9 mouse cellular contexts compared by ENCODE assay signal in genomic region chr9:7897502-7897901, GRCm38 (mm10). TPM values are rescaled to one million over a fixed set of nuclear protein-coding genes. Genes with fewer than 3 reads are reported as not detected.
A peak's percentile ranks its signal among the peaks of the same experiment; 100 is the strongest.
DNase-seq lines count a peak whose midpoint lies in the region; ATAC-seq and TF ChIP-seq lines count a peak whose summit lies in the region.
"Had no signal": no experiment of that assay in that cellular context is flagged by ENCODE, and none has a peak within 500 bp of the region (broad histone marks: within the 10 kb centered on the region; RNA-seq: fewer than 3 reads in every experiment).

No protein-coding gene starts in this region.

- no peaks in the 10 kb centered on the region for H3K36me3 ChIP-seq in intestine, embryonic 14.5 days (ENCODE audit: control insufficient read depth, insufficient read depth, low read length)

- H3K27me3 ChIP-seq in intestine, embryonic 14.5 days (replicated peaks; ENCODE audit: control insufficient read depth, insufficient read depth, low read length) = no peaks in the 10 kb centered on the region

- H3K9me3 ChIP-seq in intestine, embryonic 14.5 days (ENCODE audit: control insufficient read depth, low read length) = no peaks in the 10 kb centered on the region

- H3K27ac ChIP-seq in intestine, embryonic 14.5 days (ENCODE audit: low read depth) = no peak overlapping the region
- no peak overlapping the region for H3K27ac ChIP-seq in left cerebral cortex, adult 2 months
- H3K27ac ChIP-seq: macrophage had no signal

- peak; percentile 90 for TF ChIP-seq CTCF in left cerebral cortex, adult 2 months (IDR thresholded peaks at IDR 0.05)

- peaks cover 3% of the 10 kb centered on the region for H3K4me1 ChIP-seq in intestine, embryonic 14.5 days (replicated peaks; ENCODE audit: control insufficient read depth, insufficient read depth, low read length)

- H3K4me3 ChIP-seq in intestine, embryonic 14.5 days (ENCODE audit: low read depth, low read length) = no peak overlapping the region
- no peak overlapping the region for H3K4me3 ChIP-seq in left cerebral cortex, adult 2 months

- ATAC-seq in intestine, embryonic 14.5 days (replicated peaks; ENCODE audit: low FRiP score, low TSS enrichment, low read depth) = peak; percentile 70; the same call in 1 of the 2 replicates
- peak; percentile 99 for ATAC-seq in megakaryocyte, adult 5-6 weeks (ENCODE audit: poor library complexity, severe bottlenecking)

- intact Hi-C loops in left cerebral cortex, adult 2 months (cut with DNase I) = loop anchor here (1.0 to 5.0 kb wide), 2 partner anchors 183 to 295 kb away; no protein-coding TSS in a partner anchor

- no peak overlapping the region for H3K4me2 ChIP-seq in intestine, embryonic 14.5 days (ENCODE audit: low read length)

- H3K9ac ChIP-seq in intestine, embryonic 14.5 days (ENCODE audit: low read length) = no peak overlapping the region

- WGBS in intestine, embryonic 14.5 days = 3% methylated on average over 3 of the region's 3 CpGs

- peak; percentile 79 for DNase-seq in T-cell, adult 2 months (ENCODE audit: low spot score)
- peak; percentile 46 for DNase-seq in cerebellum, adult 9-11 months
- DNase-seq in gastrocnemius, adult 18-20 months (ENCODE audit: low spot score) = peak; percentile 75
- peak; percentile 78 for DNase-seq in intestine, embryonic 14.5 days (ENCODE audit: low spot score)
- peak; percentile 53 to 70 for DNase-seq in left cerebral cortex, adult 2 months (ENCODE audit: extremely low spot score in 1 of 2, low spot score in 2 of 2)
- DNase-seq in right cerebral cortex, adult 2 months (ENCODE audit: low spot score in 2 of 2) = peak; percentile 76 to 81
- DNase-seq in urinary bladder, postnatal 36 days (ENCODE audit: low spot score in 2 of 2) = peak; percentile 58 to 76

RNA-seq across cellular contexts. Expression of gene Birc3, which starts 24.5 kb away (rescaled TPM):
- total RNA-seq in gastrocnemius, adult 18-20 months (2021) = 10 to 100 TPM in 1 of 2 experiments, 1 to 10 TPM in 1; 7.4 to 10.3 TPM
- 9.0 and 9.4 TPM in 2 replicates for polyA plus RNA-seq in intestine, embryonic 14.5 days (2014; fragmentation: Nextera tagmentation; extraction: Ambion mirVana)
- 1 to 10 TPM; 2.9 to 3.9 TPM for total RNA-seq in left cerebral cortex, adult 2 months (2021)
- total RNA-seq in megakaryocyte, adult 5-6 weeks (2015) = 84.4 and 87.7 TPM in 2 replicates
- total RNA-seq in megakaryocyte, adult 5-6 weeks (2017) = 128 TPM in 2 replicates

Comparison
In these comparisons a context has a peak if more than half of its experiments do, and no peak if none do; other contexts are left out.
1. RNA of gene Birc3, which starts 24.5 kb away (total RNA-seq): 84.4 to 128 TPM in megakaryocyte, adult 5-6 weeks; 7.4 to 10.3 TPM in gastrocnemius, adult 18-20 months and 2.9 to 3.9 TPM in left cerebral cortex, adult 2 months; every median in the first group is over 4 times any median in the second.
2. Peak in every context shown above with its lines, with median percentiles within 50 percentile points of each other: DNase-seq.